Mouse (Mus musculus) forebrain, postnatal 0 days (tissue): ENCODE data around the gene Arhgap6. TPM values are rescaled to one million over a fixed set of nuclear protein-coding genes. Genes with fewer than 3 reads are reported as not detected.

Experiments used
- ATAC-seq: fragments of 200-750 bp; cut with Nextera tagmentation; 2 replicates; pipeline ENCODE4 v1.8.0; 2017; ENCODE audit warnings: mild to moderate bottlenecking, moderate library complexity
- DNase-seq: peaks from one replicate; pipeline ENCODE4 v3.0.0-alpha.2; 2015
- H3K27ac ChIP-seq: fragments of 300-500 bp; sonication (generic); 2 replicates; pipeline ENCODE4 v1.5.1; 2014; ENCODE audit warnings: low read depth, mild to moderate bottlenecking, antibody characterized with exemption, low read length, moderate library complexity, mixed read lengths
- H3K27me3 ChIP-seq: fragments of 300-500 bp; sonication (generic); 2 replicates; pipeline ENCODE4 v1.6.1; 2014; ENCODE audit warnings: mild to moderate bottlenecking, low read length, mixed read lengths; ENCODE audit not compliant: insufficient read depth
- H3K36me3 ChIP-seq: fragments of 300-500 bp; sonication (generic); 2 replicates; pipeline ENCODE4 v1.6.1; 2014; ENCODE audit warnings: mild to moderate bottlenecking, moderate library complexity; ENCODE audit not compliant: insufficient read depth
- H3K4me1 ChIP-seq: fragments of 300-500 bp; sonication (generic); 2 replicates; pipeline ENCODE4 v1.6.1; 2014; ENCODE audit warnings: antibody characterized with exemption; ENCODE audit not compliant: insufficient read depth
- H3K4me2 ChIP-seq: fragments of 300-500 bp; sonication (generic); 2 replicates; pipeline ENCODE4 v1.6.1; 2014; ENCODE audit warnings: low read depth, mild to moderate bottlenecking, moderate library complexity
- H3K4me3 ChIP-seq: fragments of 300-500 bp; sonication (generic); 2 replicates; pipeline ENCODE4 v1.5.1; 2014; ENCODE audit warnings: low read depth, low read length, mixed read lengths
- H3K9ac ChIP-seq: fragments of 300-500 bp; sonication (generic); 2 replicates; pipeline ENCODE4 v1.6.1; 2014; ENCODE audit warnings: mild to moderate bottlenecking
- H3K9me3 ChIP-seq: fragments of 300-500 bp; sonication (generic); 2 replicates; pipeline ENCODE4 v1.6.1; 2016; ENCODE audit warnings: low read length
- CTCF ChIP-seq: sonication (generic); IDR thresholded peaks from 2 replicates; pipeline ENCODE4 v1.5.1; 2016; ENCODE audit warnings: antibody characterized with exemption, control low read depth, low read depth
- WGBS: fragments of 180-500 bp; shearing (Covaris S2); extraction: QIAGEN DNeasy Blood & Tissue Kit; methylation state at CpG from one replicate; pipeline ENCODE4 v1.1.7; 2014; 5-methylcytosine and 5-hydroxymethylcytosine counted together
- polyA plus RNA-seq: library from polyadenylated mRNA; unstranded; fragments of >200 nt; fragmentation: Nextera tagmentation; extraction: Ambion mirVana; gene quantifications from 2 replicates; pipeline ENCODE4 v1.2.1, GENCODE M21; 2015
- total RNA-seq: library from RNA; depleted of rRNA; stranded (reverse); fragments of >200 nt; gene quantifications from 2 replicates; pipeline ENCODE4 v1.2.3, GENCODE M21; 2014

The Arhgap6 gene
- total and polyA plus RNA-seq, 2 experiments from 2014 or later = 1.3 to 4.0 TPM

DNA sequence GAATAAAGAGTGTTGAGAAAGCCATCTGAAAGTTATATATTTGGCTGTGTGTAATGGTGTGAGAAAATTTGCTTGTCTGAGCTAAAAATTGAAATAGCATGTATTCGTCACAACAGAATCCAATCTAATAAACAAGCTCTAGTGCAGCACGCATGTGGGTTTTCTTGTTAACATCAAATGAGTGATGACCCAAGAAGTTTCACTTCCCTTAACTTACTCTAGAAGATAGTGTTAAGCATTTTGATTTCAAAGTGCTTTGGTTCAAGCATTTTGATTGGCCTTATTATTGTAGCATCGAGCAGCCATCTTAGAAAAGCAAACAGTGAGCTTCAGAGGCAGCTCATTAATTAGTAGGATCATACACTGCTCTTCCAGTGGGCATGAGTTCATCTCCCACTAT is 315.1 kb downstream of the Arhgap6 start:
- Histone ChIP-seq H3K4me2 (no peak overlapping the region), H3K27ac (no peak overlapping the region), H3K9me3 (no peaks in the 10 kb centered on the region), H3K36me3 (no peaks in the 10 kb centered on the region), H3K4me1 (no peaks in the 10 kb centered on the region), H3K27me3 (no peaks in the 10 kb centered on the region), H3K9ac (no peak overlapping the region), H3K4me3 (no peak overlapping the region)
- ATAC-seq (no peak), DNase-seq (no peak)
- TF ChIP-seq CTCF = no peak
- WGBS = 85% methylated on average over 3 of the region's 3 CpGs

DNA sequence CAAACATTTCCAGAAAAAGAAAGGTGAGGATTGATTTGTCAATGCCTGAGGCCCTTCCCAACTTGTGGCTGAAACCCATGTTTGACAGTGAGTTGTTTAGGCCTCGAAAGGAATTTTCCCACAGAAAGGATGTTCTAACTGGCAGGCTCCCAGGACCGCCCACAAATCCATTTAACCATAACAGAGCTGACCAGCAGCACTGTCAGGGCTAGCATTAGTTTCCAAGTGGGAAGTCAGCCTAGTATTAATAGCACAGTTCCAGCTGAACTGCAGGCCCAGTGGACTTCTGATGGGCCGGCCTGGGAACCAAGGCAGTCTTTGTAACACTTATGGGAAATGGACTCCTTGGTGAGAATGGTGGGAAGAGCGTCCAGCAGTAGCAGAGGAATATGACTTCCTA is 317.8 kb downstream of the Arhgap6 start:
- Histone ChIP-seq H3K27ac (no peak overlapping the region), H3K4me1 (no peaks in the 10 kb centered on the region), H3K4me3 (no peak overlapping the region), H3K9ac (no peak overlapping the region), H3K4me2 (no peak overlapping the region), H3K27me3 (no peaks in the 10 kb centered on the region), H3K36me3 (no peaks in the 10 kb centered on the region), H3K9me3 (no peaks in the 10 kb centered on the region)
- no peak for ATAC-seq
- TF ChIP-seq CTCF = no peak
- no peak for DNase-seq
- WGBS = 62% methylated on average over 4 of the region's 4 CpGs

DNA sequence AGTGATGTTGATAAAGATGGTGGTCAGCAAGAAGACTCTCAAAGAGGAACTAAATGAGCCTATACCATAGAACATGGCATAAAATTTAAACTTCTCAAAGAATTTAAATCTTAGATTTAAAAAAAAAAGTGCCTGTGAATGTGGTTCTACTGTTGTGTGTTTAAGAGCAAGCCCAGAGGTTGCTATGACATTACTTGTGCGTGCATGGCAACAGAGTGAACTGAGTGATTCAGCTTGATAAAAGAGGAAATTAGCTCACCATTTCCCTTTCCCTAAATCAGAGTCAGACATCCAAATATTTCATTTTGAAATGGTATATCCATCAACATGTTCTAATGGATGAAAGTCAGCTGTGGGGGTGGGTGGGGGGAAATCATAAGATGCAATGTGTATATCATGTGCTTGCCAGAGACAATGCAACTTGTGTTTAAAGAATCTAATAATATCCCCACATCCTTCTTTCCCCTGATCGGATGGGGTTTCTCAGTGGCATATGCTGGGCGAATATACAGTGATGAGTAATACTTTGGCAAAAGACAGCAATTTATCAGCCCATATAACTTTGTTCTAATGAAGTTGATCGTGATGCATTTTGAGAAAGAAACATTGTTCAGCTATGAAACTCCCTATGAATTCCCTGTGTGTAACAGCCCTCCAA is 328.3 kb downstream of the Arhgap6 start:
- Histone ChIP-seq H3K36me3 (no peaks in the 10 kb centered on the region), H3K4me1 (no peaks in the 10 kb centered on the region), H3K4me2 (no peak overlapping the region), H3K9ac (no peak overlapping the region), H3K4me3 (no peak overlapping the region), H3K9me3 (no peaks in the 10 kb centered on the region), H3K27ac (no peak overlapping the region), H3K27me3 (no peaks in the 10 kb centered on the region)
- TF ChIP-seq CTCF = no peak
- 83% methylated on average over 4 of the region's 4 CpGs for WGBS
- DNase-seq (no peak), ATAC-seq (no peak)

DNA sequence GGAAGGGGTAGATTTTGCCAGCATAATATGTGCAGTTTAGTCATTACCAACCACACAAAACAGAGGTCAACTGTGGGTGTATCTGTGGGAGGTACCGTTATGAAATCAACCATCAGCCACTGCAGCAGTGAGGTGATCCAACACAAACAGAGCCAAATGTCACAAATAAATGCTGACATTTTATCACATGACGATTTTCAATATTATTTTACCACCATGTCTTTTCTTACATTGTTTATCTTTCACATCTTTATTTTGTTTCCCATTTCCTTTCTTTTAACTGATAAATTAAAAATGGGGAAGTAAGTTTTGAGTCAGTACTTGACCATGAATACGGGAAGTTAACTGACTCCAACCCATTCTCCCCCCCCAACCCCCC is 328.9 kb downstream of the Arhgap6 start:
- H3K27ac ChIP-seq = no peak overlapping the region
- H3K4me3 ChIP-seq = no peak overlapping the region
- H3K4me2 ChIP-seq = no peak overlapping the region
- DNase-seq = no peak
- no peak for TF ChIP-seq CTCF
- WGBS = 81% methylated on average over 3 of the region's 3 CpGs
- H3K4me1 ChIP-seq = no peaks in the 10 kb centered on the region
- no peaks in the 10 kb centered on the region for H3K36me3 ChIP-seq
- no peaks in the 10 kb centered on the region for H3K9me3 ChIP-seq
- H3K27me3 ChIP-seq = no peaks in the 10 kb centered on the region
- no peak overlapping the region for H3K9ac ChIP-seq
- ATAC-seq = no peak

DNA sequence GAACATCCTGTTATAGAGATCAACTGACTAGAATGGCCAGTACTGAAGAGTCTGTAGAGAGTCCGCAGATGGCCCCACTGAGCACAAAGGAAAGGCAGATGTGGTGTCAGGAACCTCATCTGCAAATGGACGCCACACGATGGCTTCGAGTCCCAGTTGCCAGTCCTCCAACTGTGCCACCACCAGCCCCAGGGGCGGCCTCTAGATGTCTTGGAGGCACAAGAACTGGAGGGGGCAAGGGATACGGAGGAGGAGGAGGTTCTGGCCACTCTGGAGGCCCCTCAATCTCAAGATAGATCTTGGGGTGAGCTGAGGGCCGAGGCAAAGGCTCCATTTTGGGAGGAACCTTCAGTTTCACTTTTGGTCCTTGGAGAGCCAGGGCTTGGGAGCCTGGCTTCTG is 344.9 kb downstream of the Arhgap6 start:
- H3K36me3 ChIP-seq = no peaks in the 10 kb centered on the region
- no peak overlapping the region for H3K4me2 ChIP-seq
- WGBS = 82% methylated on average over 7 of the region's 7 CpGs
- H3K9ac ChIP-seq = no peak overlapping the region
- H3K27me3 ChIP-seq = no peaks in the 10 kb centered on the region
- ATAC-seq (no peak), DNase-seq (no peak)
- no peak overlapping the region for H3K4me3 ChIP-seq
- no peaks in the 10 kb centered on the region for H3K9me3 ChIP-seq
- TF ChIP-seq CTCF = no peak
- H3K27ac ChIP-seq = no peak overlapping the region
- no peaks in the 10 kb centered on the region for H3K4me1 ChIP-seq

DNA sequence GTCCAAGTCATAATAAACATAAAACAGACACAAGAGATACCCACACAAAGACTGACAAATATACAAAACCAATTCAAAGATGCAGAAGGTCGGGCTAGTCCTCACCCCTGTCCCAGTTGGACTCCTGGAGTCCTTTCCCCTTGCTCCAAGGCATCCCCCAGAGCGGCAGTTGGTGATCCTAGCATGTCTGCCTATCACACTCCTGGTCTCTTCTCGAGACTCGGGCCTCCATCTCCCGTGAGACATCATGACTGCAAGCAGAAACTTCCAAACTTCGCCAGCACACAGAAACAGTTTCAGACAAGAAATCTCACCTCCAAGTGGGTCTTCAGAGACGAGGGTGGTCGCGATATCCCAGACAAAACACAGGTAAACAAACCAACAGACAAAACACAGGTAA is 345.6 kb downstream of the Arhgap6 start:
- H3K9me3 ChIP-seq = no peaks in the 10 kb centered on the region
- ATAC-seq (no peak), DNase-seq (no peak)
- H3K27ac ChIP-seq = no peak overlapping the region
- TF ChIP-seq CTCF = no peak
- H3K4me3 ChIP-seq = no peak overlapping the region
- H3K9ac ChIP-seq = no peak overlapping the region
- H3K4me2 ChIP-seq = no peak overlapping the region
- 90% methylated on average over 9 of the region's 9 CpGs for WGBS
- no peaks in the 10 kb centered on the region for H3K36me3 ChIP-seq
- no peaks in the 10 kb centered on the region for H3K4me1 ChIP-seq
- H3K27me3 ChIP-seq = no peaks in the 10 kb centered on the region

DNA sequence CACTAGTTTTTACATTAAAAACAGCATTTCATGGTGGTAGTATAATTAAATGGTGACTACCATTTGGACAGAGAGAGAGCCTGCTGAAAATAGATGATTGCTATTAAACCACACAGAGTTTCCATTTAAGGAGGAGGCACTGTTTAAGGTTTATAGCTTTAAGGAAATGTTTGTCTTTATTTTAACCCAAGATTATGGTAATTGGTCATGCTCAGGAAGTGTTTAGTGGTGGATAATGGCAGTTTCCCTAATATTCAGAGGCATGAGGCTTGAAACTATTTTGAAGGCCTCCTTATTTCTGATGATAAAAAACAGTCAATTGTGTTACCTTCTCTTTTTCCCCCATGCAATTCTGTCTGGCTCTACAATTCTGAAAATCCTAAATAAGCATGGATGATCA is 358.9 kb downstream of the Arhgap6 start:
- Histone ChIP-seq H3K27ac (no peak overlapping the region), H3K9ac (no peak overlapping the region), H3K36me3 (no peaks in the 10 kb centered on the region), H3K27me3 (no peaks in the 10 kb centered on the region), H3K4me2 (no peak overlapping the region), H3K9me3 (no peaks in the 10 kb centered on the region), H3K4me3 (no peak overlapping the region), H3K4me1 (no peaks in the 10 kb centered on the region)
- ATAC-seq (no peak), DNase-seq (no peak)
- no peak for TF ChIP-seq CTCF
